Mouse (Mus musculus): ENCODE measurements at regions not wholly inside any gene's neighbourhood (a gene's known extent, or its start where the extent isn't known, plus 50 kb on each side); places are given as distances from the start of the nearest gene placed in this dataset.

DNA sequence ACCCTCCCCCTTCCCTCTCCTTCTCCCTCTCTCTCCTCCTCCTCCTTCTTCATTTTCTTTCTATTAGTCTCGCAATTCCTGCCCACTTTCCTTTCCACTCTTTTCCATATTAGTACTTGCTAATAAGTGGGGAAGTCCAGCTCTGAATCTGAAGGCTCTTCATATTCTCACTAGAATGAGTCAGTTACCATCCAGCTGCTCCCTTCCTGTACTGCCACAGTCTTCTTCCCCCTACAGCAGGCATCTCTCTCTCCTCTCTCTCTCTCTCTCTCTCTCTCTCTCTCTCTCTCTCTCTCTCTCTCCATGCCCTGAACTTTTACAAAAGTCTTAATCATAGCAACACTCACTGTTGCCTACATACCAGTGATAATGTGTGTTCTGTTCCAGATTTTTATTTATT is 226.6 kb upstream of the Pter start:
- DNase-seq (ENCODE audit: low read depth, low spot score) = no peak

DNA sequence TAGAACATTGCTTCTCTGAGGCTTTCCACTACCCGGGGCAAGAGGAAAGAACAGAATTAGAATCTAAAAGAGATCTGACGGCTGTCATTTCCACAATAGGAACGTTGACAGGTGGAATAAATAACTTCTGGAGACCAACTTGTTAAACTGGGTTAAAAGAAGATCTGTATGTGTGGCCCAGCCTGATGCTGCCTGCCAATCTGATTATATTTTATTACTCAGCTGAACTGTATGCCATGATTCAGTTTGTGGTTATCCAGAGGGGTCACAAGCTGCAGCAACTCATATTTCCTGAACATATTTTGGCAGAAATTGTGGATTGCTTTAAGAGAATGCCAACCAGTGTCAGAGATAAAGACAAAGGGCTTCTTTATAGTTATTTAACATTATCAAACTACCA is 224.5 kb upstream of the Pter start:
- DNase-seq (ENCODE audit: low read depth, low spot score) = no peak

DNA sequence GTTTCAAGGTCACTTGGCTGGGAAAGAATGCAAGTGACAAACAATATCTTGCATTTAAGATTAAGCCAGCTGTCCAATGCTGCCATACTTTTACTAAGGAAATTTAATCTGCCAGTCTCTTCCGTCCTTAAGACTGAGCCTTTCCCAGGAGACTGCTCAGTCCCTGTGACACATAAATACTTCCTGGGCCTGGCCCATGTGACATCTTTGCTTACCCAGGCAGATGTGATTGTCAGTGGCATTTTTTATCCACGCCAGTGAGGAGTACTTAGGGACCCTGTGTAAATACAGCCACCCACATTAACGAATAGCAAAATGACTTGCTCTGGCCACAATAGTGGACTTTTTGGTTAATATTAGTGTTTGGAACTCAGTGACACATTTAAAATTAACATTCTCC is 216.3 kb upstream of the Pter start:
- DNase-seq (ENCODE audit: low read depth, low spot score) = no peak

DNA sequence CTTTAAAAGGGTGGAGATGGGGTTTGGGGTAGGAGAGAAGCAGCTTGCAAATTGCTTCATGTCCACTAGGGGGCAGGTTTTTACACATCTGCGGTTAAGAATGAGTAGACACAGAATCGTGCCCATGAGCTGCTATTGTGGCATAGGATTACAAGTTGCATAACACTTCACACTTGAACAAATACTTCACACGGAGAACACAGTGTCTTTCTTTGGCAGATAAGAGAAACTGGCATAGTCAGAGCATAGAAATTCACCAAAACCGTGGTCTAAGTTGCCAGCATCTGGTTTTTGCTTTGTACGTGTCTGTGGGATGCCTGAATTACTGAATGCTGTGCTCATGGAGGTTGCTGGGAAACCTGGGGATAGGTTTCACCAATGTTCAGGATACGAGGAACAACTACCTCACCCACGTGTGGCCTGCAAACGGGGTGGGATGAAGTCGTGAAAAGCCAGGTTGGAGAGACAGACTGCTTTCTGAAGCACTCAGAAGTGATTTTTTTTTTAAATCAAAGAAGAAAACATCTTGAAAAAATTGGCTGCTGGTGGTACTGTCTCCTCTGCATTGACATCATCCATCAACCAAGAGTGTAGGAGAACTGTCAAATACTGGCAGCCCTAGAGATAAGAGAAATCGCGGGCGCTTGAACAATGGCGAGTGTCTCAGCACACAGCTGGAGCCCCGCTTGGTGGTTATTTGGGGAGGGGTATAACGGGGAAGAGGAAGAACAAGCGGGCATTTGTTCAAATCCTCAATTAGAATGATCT is 214.5 kb upstream of the Pter start:
- DNase-seq (ENCODE audit: low read depth, low spot score) = peak; percentile 5

DNA sequence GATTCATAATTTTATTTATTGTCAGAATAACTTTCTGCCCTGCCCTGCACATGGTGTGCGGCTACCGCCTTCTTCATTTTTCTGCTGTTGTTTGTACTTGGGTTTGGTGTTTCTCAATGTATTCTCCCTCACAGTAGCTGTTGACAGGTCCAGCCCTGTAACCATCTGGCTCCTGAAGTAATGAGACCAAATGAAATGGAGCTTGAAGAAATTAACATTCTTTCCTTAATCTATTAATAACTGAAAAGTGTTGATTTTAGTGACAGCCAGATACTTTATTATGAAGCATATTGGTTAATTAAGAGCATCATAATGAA is 214.0 kb upstream of the Pter start:
- DNase-seq (ENCODE audit: low read depth, low spot score) = no peak

DNA sequence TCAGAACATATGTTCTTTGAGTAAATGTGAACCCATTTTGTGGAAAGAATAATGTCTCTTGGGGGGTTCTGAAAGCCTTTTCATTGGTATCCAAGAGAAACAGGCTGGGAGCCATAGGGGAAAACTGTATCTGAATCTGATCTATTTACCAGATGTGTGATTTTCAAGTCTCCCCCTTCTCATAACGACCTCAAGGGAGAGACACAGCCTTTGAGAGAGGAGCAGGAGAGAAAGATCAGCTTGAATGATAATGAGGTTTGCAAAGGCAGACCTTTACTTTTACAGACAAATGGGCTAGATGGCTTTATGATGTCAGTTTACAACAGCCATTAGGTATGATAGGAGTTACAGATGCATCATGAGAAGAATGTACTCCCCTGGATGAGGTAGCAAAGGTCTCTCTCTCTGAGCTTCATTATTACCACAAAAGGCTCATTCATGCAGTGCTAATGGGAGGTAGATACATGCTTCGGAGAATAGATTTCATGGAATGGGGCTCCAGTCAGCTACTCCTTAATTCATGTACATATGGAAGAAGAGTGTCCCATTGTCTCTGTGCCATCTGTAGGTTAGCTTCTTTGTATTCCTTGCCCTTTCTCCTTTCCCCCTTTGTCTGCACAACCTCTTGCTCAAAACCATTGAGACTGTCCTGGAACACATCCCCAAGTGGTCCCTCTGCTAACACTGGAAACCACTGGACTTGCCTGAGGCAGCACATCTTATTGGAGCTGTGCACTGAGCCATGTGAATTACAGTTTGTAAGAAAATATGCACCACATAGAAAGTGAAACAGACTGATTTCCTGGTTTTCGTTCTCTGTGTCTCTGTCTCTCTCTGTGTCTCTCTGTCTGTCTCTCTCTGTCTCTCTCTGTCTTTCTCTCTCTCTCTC is 207.5 kb upstream of the Pter start:
- DNase-seq (ENCODE audit: low read depth, low spot score) = no peak

DNA sequence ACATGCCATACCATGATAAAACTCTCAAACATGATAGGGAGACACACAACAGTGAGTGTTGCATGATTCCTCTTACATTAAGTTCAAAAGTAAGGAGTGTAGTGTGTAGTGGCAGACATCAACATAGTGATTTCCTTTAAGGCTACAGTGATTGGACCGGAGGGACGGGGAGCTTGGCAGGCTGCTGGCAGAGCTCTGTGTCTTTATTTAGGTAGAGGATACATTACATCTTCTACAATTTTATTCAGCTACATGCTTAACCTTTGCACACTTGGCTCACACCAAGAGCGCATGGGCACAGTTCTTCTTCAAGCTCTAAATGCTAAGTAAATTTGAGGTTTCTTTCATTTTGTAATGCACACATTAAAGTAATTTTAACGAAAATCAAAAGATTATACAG is 194.6 kb upstream of the Pter start:
- no peak for DNase-seq (ENCODE audit: low read depth, low spot score)

DNA sequence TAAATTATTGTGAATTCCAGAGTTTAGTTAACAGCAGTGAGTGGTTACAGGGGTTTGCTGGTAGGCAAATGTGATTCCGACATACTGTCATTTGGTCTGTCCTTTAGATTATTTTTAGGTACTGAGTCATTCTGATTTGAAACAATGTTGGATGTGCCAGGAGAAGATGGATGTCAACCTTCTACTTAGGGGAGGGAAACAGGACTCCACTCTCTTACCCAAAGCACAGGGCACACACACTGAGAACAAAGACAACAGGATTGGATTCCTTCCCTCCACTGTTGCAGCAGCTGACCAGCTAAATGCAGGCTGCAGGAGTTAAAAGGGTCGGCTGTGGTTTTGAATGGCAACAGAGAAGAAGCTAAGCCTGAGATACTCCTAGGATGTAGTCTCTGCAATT is 186.7 kb upstream of the Pter start:
- DNase-seq (ENCODE audit: low read depth, low spot score) = no peak

DNA sequence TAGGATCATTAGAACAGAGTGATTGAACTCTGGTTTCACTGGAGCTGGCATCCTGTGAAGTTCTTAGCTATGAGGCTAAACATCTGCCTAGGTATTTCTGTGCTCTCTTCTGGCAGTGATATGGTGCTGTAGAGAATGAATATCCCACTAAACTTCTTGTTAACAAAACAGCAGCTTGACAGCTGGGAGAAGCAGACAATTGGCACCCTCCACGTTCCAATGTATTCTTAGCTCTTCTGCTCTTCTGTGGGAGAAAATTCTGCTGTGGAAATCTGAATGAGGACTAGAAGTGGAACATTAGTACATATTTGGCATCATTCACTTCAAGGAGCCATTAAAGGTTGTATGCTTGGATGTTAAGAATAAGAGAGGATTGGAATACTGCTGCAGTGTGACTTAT is 177.0 kb upstream of the Pter start:
- DNase-seq (ENCODE audit: low read depth, low spot score) = no peak

DNA sequence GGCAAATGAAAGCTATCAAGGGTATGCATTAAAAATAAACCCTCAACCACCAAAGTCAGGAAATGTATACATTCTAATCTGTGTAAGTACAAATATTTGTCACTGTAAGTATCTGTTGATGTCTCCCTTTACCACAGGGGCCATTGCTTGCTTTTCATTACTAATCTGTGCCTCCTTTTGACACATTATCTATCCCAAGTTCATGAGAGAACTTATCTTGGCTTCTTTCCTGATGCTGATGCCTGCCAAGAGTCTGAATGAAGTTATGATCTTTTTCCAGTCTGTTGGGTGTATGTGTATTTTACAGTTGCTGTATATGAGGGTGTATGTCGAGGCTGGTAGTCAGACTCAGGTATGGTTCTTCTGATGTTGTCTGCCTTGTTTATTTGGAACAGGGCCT is 165.0 kb upstream of the Pter start:
- no peak for DNase-seq (ENCODE audit: low read depth, low spot score)

DNA sequence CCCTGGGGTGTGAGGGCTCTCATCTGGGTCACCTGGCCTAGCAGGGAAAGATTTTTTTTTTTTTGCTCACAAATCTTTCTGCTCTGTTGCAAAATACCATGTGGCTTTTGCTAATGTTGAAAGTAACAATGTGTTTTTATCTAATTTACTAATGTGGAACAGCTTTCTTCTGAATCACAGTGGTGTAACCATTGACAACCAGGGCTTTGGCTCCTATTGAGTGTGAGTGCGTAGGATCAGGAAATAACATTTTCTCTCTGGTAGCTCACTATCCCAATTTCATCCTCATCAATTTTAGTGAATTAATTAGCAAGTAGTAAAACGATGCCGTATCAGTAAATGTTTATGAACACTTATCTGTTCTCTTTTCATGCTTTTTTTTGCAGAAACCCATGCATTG is 163.9 kb upstream of the Pter start:
- DNase-seq (ENCODE audit: low read depth, low spot score) = no peak

DNA sequence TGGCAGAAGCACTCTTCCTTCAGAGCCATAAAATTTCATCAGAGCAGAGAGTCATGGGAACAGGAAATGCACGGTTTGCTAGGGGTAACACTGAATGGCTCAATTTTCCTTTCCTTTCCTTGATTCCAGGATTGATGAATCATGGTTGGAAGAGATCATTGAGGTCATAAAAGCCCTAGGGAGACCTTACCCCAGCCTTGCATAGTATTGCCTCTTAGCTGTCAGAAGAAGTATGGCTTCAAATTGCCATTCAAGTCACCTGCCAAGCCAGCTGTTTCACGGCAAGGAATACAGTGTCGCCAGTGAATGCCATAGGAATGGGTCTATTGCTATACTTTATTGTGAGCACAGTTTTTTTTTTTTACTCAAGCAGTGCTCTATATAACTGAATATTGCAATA is 162.4 kb upstream of the Pter start:
- no peak for DNase-seq (ENCODE audit: low read depth, low spot score)

DNA sequence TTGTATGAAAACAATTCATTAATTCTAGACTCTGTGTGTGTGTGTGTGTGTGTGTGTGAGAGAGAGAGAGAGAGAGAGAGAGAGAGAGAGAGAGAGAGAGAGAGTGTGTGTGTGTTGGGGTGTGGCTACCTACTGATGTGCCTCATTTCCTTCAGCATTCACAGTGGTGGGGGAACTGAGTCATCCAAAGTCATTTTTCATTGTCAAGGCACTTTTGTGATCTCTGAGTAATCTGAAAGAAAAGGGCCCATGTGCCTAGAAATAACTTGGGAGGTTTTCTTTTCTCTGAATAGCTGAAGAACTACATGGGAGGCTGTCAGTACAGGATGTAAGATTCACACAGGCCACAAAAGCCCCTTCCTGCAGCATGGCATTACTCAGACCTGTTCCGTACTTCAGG is 159.3 kb upstream of the Pter start:
- DNase-seq (ENCODE audit: low read depth, low spot score) = no peak

DNA sequence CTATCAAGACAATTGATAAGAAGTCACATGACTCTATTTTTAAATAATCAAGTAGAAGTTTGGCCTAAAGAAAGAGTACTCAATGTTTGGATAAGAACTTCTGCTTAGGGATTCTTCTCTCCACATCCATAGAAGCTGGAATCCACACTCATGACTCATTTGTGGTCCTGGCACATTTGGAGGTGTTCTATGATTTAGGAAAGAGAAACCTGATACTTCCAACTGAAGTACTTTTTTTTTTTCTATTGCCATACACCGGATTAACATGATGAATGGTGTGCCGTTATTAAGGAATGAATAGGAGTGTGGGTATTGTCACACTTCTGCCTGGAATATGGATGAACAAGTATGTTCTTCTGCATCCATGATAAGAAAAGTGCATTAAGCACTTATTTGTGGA is 158.5 kb upstream of the Pter start:
- no peak for DNase-seq (ENCODE audit: low read depth, low spot score)

DNA sequence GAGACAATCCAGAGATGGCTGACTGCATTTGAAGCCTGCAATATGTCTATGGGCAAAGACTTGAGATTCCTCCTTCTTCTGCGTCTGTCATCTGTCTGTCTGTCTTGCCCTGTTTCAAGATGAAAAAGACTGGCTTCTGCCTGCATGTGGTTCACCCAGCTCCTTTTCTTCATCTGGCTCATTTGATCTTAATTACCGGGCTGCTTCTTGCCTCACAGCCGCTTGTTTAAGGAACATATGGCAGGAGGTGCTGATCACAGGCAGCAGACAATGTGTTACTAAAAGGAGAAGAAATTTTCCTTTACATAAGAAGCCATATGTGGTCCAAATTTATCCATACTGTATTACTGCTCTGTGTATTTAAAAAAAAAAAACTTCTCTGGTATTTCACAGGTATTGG is 147.0 kb upstream of the Pter start:
- no peak for DNase-seq (ENCODE audit: low read depth, low spot score)

DNA sequence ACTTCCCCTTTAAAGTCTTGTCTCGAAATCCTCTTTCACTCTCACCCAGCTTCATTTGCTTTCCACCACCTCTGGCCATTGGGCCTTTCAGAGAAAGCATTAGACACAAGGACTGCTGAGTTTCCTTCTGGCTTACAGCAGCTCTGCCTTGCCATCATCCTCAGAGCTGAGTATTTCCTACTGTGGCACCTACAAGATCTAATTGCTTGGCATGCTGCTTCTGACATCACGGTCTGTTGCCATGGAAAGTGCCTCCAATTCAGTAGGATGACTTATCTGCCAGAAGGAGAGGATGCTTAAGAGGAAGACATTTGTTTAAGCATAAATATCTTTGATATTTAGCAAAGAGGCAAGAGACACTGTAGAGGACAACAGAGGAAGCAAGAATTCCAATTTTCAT is 146.1 kb upstream of the Pter start:
- no peak for DNase-seq (ENCODE audit: low read depth, low spot score)

DNA sequence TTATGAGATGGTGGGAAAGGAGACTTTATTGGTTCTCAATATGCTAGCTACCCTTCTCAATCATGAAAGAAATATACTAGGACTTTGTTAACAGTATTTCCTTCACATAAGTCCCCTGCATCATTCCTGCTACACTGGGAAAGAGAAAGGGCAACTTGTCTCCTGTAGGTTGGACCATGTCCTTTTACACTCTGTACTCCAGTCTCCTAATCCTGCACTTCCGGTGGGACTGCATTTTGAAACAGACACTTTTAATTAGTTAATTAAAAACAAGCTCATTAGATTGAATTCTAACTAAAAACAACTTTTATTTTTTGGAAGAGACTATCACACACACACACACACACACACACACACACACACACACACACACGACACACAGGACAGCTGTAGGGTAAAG is 131.2 kb upstream of the Pter start:
- no peak for DNase-seq (ENCODE audit: low read depth, low spot score)

DNA sequence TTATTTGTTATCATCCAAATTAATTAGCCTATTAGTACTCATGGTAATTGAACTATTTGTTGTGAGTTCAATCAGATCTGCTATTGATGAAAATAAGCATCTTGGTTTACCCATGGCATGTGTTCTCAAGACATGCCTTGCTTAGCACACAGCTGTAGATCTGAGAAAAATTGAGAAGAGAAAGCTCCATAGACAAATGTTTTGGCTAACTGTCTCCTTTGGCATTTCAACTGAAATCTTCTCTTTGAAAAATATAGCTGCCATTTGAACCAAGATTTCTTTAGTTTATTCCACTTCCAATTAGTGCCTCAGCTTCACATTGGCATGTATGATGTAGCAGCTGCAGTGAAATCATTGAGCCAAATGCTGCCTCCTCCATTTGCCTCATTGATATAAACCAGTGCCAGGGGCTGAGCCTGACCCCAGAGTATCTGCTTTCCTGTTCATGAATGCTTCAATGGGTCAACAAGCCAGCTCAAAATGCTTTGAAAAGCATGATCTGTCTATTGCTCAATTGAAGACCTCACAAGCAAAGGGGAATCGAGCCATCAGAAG is 126.1 kb upstream of the Pter start:
- DNase-seq (ENCODE audit: low read depth, low spot score) = no peak

DNA sequence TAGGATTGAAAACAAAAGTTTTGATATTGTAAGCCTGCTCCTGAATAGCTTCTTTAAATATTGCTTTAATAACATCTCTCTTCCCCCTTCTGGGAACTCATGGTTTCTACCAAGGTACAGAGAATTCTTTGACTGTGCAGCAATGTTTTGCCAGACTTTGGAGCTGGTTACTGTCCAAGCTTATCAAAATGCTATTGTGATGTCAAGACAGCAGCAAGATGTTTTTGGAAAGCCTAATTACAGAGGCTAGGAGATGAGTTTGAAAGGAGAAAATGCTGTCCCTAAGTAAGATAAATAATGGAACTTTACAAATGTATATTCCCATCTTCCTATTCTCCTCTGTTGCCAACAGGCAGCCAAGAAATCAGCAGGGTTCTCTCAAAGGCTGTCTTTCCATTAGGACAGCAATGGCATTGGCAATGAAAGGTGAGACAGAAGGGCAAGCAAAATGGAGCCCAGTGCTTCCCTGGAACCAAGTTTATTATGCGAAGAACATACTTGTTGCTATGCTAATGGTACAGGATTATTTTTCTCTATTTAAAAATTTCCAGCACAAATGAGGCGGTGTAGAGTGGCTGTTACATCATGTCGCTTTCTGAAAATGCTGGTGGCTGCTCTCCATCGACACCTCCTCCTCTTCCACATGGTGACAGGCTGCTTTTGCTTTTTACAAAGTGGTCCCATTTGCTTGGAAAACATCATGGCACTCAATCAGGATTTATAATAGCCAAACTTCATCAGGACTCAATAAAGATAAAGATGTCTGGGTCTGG is 124.5 kb upstream of the Pter start:
- no peak for DNase-seq (ENCODE audit: low read depth, low spot score)

DNA sequence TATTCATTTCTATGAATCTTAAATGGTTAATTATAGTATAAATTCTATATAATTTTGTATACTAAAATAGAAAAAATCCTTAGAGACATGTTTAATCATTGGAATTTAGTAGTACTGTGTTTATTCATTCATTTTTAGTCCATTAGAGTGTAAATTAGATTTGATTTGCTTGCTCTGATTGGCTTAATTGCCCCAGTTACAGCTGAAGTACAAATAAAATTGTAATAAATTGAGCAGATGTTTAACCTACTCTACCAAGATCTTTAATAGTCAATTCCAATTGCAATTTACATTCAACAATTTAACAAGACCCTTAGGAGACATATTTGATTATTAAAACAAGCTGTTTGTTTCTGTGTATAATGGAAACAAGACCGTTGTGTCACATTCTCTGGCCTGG is 121.2 kb upstream of the Pter start:
- no peak for DNase-seq (ENCODE audit: low read depth, low spot score)

DNA sequence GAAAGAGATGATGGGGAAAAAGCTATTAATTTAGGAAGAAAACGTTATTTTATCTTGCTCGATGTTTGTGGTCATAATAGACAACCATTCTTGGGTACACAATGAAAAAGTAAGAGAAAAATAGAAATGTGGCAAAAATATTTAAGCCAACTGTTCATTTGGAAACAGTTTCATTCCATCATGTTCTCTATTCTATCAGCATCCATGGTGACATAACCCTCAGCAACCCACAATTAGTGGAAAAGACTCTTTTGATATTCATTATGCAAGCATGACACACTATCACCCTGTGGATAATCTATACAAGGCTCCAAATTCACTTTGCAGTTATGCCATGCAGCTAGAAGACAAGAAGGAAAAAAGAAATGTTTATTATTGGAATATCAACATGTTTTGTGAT is 118.7 kb upstream of the Pter start:
- no peak for DNase-seq (ENCODE audit: low read depth, low spot score)

DNA sequence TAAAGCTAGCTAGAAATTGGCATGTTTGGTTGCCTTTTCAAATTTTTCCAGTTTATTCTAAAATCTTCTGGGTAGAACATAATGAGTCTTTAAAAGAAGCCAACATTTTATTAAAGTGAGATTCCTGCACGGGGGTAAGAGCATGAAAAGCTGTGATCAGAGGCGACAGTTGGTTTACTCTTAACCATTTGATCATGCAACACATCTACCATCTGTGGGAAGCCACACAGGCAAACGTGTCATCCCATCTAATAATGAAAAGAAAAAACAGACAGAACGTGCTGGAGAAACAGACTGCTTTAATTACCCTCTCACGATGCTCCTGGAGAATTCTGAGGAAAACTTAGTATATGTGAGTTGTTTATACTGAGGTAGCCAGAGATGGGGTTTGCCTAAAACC is 115.4 kb upstream of the Pter start:
- DNase-seq (ENCODE audit: low read depth, low spot score) = no peak

All from WW6 (cell line).